In genomic region chr2:160646144-160646844, GRCm38 (mm10) we compare ENCODE assay signal across 8 mouse cellular contexts. TPM values are rescaled to one million over a fixed set of nuclear protein-coding genes. Genes with fewer than 3 reads are reported as not detected.
DNase-seq lines count a peak whose midpoint lies in the region; ATAC-seq lines count a peak whose summit lies in the region.

No protein-coding gene starts in this region.

- H3K4me2 ChIP-seq in forebrain, embryonic 12.5 days, result peak overlapping the region; percentile 81

- peak overlapping the region; percentile 98 for H3K27ac ChIP-seq in forebrain, embryonic 12.5 days

- H3K4me1 ChIP-seq in forebrain, embryonic 12.5 days, result peaks cover 27% of the 10 kb centered on the region

- no peaks in the 10 kb centered on the region for H3K36me3 ChIP-seq in forebrain, embryonic 12.5 days (replicated peaks)

- H3K27me3 ChIP-seq in forebrain, embryonic 12.5 days, result no peaks in the 10 kb centered on the region

- peak; percentile 73 for ATAC-seq in forebrain, embryonic 12.5 days (ENCODE audit: low FRiP score)

- H3K9ac ChIP-seq in forebrain, embryonic 12.5 days, result peak overlapping the region; percentile 99

- DNase-seq in ES-CJ7 (ENCODE audit: low read depth, low spot score), result peak; percentile 14
- DNase-seq in brain, adult 2 months (ENCODE audit: low read depth, low spot score), result peak; percentile 32
- peak; percentile 64 for DNase-seq in heart, postnatal 4 days
- DNase-seq in layer of hippocampus, postnatal 25 days (ENCODE audit: extremely low spot score in 1 of 2, low spot score in 1 of 2), result peak; percentile 34 to 42
- DNase-seq in lung, postnatal 25 days (ENCODE audit: low spot score), result peak; percentile 19
- DNase-seq in retina, embryonic 14.5 days (ENCODE audit: low spot score), result peak; percentile 52
- DNase-seq in thymus, postnatal 4 days, result peak; percentile 73

- no peaks in the 10 kb centered on the region for H3K9me3 ChIP-seq in forebrain, embryonic 12.5 days

- peak overlapping the region; percentile 94 for H3K4me3 ChIP-seq in forebrain, embryonic 12.5 days (replicated peaks)

- under 1% methylated on average over 76 of the region's 76 CpGs for WGBS in forebrain, embryonic 12.5 days

RNA-seq across cellular contexts. Expression of gene Top1, which starts 0.6 kb away (rescaled TPM):
- polyA plus RNA-seq in forebrain, embryonic 12.5 days (2016; fragmentation: Nextera tagmentation; extraction: Ambion mirVana), result 146 and 148 TPM in 2 replicates
- total RNA-seq in heart, postnatal 4 days (2021), result 10 to 100 TPM; 56.2 to 63.2 TPM
- 10 to 100 TPM; 79.4 to 87.1 TPM for total RNA-seq in layer of hippocampus, postnatal 25 days (2021)

Comparison
In these comparisons a context has a peak if more than half of its experiments do, and no peak if none do; other contexts are left out.
1. Peak in every context shown above with its lines: DNase-seq, ATAC-seq, H3K4me3 ChIP-seq and H3K27ac ChIP-seq.
2. DNase-seq: peak in every context shown above with its lines; median percentile 73 in thymus, postnatal 4 days; 64 in heart, postnatal 4 days; 52 in retina, embryonic 14.5 days; 38 in layer of hippocampus, postnatal 25 days; 32 in brain, adult 2 months; 19 in lung, postnatal 25 days; 14 in ES-CJ7.